Mouse (Mus musculus): ENCODE data around the gene Polm.
"Not testable (repeated sequence)": the region's sequence is repeated elsewhere in the genome, so short reads cannot be mapped to it uniquely, and the experiment has no call there.

The Polm gene

DNA sequence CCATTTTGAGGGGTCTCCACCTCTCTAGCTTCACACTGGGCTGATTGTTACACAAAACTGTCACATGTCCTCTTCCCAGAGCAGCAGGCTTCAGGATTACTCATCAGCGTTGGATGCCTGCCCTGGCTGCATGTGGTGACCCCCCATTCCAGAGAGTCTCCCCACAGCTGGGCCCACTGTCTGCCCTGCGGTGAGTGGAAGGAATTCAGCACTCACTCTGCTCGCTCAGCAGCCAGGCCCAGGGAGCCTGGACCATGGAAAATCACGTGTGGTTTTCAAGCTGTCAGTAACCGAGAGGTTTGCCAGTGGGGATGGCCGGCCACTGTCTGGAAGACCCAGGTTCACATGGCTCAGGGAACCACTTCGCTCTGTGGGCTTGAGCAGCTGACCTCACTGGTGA is 18.1 kb upstream of the Polm start:
- DNase-seq (ENCODE audit: low spot score in 2 of 2) = no peak

DNA sequence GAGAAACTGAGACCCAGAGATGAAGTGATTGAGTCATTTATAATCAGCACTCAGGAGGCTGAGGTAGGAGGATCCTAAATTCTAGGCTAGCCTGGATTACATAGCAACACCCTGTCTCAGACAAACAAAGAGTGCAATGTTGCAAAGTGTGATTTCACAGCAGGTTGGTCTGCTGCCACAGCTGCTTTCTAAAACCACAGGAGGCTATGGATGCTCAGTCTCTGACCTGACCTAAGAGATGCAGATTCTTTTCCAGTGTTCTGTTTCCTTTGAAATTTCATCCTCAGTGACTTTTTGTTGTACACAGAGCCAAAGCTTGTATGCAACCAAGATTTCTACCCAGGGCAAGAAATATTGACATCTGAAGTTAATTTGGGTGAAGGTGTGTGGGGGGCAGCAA is 17.7 kb upstream of the Polm start:
- no peak for DNase-seq (ENCODE audit: low spot score in 2 of 2)

DNA sequence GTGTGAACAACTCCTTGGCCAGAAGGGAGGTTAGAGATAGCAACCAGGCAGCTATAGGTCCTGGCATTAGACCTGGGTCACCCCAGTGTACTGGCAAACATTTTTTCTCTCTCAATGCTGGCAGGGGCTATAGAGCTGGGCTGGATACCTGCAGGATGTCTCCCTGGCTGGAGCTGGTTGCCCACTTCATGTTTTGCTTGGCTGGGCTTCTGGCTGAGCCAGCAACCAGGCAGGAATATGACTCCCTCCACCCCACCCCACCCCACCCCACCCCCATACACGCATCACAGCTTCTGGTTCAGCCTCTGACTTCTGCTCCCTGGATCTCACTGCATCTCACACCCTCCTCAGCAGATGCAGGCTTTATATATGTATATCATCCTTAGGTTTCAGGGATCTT is 14.5 kb upstream of the Polm start:
- DNase-seq (ENCODE audit: low spot score in 2 of 2) = no peak

DNA sequence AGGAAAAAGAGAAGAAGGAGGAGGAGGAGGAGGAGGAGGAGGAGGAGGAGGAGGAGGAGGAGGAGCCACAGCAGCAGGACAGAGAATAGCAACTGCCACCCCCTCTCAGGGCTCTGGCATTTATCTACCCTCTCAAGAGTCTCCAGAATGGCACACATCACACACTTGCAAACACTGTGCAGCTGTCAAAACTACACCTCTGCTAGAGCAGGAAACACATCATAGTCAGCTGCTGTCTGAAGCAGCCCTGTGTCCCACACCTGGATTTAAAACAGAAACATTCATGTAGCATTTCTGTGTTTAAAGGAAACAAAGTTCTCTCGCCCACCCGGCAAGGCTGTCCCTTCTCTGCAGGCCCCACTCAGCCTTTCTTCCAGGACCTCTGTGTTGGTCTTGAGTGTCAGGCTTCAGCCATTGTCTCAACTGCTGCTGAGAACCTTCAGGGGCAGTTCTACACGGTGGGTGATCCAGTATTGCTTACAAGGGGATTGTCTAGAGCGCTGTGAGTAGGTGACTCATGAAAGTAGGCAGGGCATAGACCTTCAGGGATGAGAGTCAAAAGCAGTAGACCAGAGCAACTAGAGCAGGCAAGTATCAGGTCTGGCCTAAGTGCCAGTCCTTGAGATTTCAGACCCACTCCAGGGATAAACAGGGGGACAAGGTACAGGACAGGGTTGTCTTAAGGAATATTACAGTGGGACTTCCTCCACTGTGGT is 13.4 kb upstream of the Polm start:
- DNase-seq (ENCODE audit: low spot score in 2 of 2) = no peak

DNA sequence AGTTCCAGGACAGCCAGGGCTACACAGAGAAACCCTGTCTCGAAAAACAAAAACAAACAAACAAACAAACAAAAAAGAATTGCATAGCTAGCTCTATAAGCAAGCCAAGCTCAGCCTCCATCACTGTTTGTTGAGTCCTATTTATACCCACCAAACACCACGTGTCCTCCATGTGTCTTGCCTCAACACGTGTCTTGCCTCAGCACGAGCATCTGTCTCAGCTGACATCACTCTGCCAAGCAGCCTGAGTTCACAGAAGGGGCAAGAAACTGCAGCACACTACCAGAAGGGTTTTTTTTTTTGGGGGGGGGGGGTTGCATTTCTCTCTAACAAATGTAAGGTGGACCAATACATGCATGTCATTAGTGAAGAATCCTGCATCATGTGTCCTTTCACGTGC is 12.6 kb upstream of the Polm start:
- DNase-seq (ENCODE audit: low spot score in 2 of 2) = no peak

DNA sequence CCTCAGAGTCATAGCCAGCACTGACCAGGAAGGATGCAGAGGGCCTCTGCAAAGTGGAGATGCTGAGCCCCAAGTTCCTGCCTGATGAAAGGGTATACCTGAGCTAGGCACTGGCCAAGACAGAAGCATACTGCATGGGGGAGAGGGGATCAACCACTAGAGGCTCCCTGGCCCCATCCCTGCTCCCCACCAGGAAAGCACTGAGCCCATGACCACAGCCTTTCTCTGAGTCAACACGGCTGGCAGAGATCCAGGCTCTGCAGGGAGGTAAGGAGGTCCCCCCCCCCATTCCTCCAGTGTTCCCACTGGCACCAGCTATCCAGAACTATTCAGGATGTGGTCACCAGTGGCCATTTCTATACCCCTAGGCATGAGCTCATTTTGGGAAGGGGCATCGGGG is 11.5 kb upstream of the Polm start:
- DNase-seq (ENCODE audit: low spot score in 2 of 2) = no peak

DNA sequence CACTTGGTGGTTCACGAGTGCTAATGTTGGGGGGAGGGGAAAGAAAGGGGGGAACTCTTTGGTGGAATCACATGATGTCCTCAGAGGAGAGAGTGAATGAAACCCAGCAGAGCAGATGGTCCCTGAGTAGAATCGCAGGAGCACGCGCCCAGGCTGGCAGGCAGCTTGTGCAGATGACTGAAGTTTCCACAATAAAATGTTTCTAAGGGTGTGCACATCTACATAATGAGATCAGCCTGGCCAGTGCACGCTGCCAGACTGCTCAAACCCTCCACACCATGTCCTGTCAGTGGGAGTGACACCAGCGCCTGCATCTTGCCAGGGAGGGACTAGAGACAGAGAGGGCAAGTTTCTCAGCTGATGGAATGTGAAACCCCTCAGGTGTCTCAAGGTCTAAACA is 10.9 kb upstream of the Polm start:
- no peak for DNase-seq (ENCODE audit: low spot score in 2 of 2)

DNA sequence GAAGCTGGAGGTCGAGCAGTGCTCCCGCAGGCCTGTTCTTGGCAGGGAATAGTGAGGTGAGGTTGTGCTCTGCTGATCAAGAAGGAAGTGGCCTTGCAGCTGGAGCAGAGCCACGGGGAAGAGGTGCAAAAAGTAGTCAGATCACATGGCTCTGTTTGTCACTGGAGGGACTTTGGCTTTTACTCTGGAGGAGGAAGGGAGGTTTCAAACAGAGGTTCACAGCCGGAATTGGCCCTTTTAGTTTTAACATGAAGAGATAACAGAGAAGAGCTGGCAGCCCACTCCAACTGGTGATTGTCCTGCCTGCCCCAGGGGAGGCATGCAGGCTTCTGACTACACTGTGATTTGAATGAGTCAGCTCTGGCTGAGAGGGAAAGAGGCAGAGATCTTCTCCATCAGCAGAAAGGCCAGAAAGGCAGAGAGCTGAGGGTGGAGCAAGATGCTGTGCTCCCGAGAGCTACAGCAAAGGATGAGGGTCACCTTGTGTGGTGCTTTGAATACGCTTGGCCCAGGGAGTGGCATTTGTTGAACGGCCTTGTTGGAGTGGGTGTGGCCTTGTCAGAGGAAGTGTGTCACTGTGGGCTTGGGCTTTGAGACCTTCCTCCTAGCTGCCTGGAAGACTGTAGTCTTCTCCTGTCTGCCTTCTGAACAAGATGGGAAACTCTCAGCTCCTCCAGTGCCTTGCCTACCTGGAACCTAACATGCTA is 9.0 kb upstream of the Polm start:
- peak; percentile 21 to 55 for DNase-seq (ENCODE audit: low spot score in 2 of 2)

DNA sequence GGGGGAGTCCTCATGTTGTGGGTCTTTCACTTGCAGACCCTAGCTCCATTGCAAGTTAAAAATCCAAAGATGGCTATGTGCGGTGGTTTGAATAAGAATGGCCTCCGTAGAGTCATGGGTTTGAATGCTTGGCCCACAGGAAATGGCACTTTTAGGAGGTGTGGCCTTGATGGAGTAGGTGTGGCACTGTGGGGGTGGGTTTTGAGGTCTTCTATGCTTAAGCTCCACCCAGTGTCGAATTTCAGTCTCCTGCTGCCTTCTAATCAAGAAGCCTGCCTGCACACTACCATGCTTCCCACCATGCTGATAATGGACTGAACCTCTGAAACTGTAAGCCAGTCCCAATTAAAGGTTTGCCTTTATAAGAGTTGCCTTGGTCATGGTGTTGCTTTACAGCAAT is 5.3 kb upstream of the Polm start:
- DNase-seq (ENCODE audit: low spot score in 2 of 2) = no peak

DNA sequence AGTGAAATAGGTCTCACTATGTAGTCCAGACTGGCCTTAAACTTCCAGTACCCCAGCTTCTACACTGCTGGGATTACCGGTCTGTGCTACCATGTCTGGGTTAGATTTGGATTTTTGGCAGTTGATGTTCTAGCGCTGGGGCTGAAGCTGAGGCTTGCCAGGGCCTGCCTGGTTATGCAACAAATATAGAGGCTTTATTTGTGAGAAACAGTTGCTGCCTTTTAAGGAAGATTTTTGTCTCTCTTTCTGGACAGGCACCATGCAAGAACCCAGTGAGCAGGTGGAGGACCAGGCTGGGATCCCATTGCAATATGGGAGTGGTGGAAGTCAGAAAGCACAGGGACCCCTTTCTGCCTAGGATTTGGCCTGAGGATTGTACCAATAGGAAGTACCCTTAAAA is 3.9 kb upstream of the Polm start:
- DNase-seq (ENCODE audit: low spot score in 2 of 2) = no peak

DNA sequence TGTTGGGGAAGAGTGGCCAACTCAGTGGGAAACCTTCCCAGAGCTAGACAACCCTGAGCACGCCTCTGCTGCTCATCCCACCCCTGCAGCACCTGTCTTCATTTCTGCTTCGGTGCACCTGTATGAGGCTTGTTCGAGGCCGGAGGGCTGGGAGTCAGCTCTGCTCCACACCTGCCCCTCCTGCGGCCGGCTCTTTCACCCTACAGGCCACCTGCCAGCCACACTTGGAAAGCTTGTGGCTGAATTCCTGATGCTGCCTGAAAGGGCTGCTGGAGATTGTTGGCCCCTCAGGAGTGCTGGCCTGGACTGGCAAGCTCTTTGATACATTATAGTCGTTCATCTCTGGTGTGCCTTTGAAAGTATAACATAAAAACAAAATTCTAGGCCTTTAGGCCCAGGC is 2.5 kb upstream of the Polm start:
- no peak for DNase-seq (ENCODE audit: low spot score in 2 of 2)

DNA sequence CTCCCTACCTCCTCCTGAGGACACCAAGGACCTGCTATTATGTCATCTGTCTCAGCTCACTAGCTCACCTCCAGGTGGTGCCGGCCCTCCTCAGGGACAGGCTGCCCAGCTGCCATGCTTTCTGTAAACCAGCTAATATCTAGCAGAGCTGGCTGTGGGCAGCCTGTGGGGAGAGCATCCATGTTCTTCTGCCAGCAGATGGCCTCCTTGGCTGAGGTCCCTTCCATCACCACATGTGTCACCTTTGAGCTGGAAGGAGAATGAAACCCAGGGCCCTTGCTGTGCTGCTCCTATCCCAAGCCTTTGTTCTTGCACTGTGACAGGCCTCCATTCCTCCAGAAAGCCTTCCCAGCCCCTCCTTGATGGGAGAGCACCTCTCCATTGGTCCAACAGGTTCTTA is 1.7 kb downstream of the Polm start:
- no peak for DNase-seq (ENCODE audit: low spot score in 2 of 2)

DNA sequence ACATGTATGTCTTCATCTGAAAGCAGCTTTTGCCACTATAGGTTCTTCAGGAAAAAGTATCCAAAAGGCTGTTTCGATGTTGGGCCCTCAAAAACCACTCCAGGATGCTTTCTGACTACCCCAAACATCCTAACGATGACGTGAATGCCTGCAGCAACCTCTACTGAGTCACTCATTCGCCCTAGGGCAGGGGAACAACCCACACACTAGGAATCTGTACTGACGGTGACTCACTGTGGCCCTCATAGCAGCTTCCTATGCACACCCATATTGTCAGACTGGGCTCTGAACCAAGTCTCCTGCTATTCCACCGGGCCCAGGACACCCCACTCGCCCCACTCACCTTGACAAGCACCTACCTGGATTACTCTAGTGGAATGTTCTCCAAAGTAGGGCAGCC is 2.8 kb downstream of the Polm start:
- DNase-seq (ENCODE audit: low spot score in 2 of 2) = no peak

DNA sequence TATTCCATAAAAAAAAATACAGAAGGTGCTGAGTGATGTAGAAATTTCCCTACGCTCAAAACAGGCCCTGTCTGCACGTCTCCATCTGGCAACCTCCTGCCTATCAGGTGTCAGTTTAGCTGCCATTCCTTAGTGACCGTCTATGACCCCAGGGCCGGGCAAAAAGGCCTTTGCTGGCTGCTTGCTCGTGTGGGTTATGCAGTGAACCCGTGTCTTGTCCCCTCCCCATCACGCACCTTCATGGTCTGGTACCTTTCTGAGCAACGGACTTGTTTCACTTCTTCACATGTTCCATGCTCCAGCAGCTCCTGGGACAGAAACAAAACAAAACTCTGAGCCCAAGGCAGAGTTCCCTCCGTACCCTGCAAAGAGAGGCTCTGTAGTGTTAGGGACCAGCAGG is 3.3 kb downstream of the Polm start:
- no peak for DNase-seq (ENCODE audit: low spot score in 2 of 2)

DNA sequence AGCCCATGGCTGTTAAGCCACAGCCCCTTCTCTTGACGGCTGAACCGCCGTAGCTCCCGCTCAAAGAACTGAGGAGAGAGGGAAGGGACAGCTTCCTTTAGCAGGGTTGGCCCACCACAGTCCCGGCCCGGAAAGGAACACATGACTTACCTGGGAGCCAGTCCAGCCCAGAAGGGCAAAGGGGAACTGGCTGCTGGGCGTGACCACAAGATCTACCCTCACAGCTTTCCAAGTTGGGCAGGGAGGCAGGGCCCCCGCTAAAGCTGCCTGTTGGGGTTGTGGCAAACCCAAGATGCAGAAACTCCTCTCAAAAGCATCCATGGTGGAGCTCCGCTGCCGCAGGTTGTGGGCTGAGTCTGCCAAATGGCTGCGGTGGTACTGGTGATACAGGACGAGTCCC is 8.5 kb downstream of the Polm start:
- DNase-seq (ENCODE audit: low spot score in 2 of 2) = no peak

DNA sequence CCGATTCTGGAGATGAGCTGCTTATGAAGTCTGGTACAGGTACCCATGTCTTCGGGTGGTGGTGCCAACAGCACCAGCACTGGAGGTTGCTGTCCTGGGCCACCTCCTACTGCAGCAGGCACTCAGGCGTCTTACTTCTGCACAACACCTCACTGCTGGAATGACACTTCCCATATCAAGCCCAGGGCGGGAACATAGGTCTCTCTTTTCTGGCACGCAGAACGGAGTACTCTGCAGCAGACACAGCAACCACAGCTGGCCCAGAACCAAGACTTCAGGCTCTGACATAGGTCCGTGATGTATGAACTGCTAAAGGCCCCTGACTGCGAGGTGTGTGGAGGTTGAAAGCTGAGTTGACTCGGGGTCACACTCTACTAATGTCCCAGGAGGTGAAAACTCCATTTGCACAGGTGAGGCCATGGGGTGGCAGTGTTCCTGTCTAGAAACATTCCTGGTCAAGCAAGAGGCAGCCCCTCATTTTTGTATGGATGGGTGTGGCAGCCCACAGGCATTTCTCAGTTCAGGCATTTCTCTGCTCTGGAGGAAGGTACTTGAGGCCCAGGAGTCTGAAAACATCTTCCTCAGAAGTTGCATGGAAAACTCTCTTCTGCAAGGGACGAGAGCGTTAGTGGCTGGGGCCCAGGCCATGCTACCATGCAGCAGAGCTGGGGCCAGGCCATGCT is 9.2 kb downstream of the Polm start:
- no peak for DNase-seq (ENCODE audit: low spot score in 2 of 2)

DNA sequence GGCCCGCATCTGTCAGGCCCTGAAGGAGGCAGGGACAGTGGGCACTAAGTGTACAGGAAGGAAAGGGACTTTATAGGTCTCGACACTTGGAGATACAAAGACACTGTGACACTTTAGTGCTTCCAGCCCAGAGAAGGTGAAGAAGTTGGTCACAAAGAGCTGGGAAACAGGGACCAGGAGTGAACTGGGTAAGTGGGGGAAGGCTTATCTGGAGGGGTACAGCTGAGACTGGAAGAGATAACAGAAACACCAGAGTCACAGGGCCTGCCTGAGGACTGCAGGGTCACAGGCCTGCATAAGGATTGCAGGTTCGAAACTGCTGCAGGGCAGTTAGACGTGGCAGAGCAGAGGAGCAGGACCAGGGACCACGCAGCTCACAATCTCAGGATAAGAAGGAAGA is 9.9 kb downstream of the Polm start:
- no peak for DNase-seq (ENCODE audit: low spot score in 2 of 2)

DNA sequence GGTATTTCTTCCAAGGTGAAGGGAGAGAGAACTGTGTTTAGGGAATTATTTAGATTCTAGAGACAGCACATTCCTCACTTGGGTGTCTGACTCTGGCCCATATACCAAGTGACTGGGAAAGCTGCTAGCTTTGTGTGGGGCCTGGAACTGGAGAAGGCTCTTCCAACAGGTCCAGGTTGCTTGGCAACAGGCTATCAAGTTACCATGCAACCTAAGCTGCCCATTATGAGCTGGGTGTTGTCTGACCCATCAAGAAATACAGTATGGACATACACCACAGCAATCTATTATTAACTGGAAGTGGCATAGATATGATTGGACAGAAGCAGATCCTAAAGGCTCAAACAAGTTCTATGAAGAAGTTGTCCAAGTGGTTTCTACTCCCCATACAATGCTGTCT is 12.4 kb downstream of the Polm start:
- no peak for DNase-seq (ENCODE audit: low spot score in 2 of 2)

DNA sequence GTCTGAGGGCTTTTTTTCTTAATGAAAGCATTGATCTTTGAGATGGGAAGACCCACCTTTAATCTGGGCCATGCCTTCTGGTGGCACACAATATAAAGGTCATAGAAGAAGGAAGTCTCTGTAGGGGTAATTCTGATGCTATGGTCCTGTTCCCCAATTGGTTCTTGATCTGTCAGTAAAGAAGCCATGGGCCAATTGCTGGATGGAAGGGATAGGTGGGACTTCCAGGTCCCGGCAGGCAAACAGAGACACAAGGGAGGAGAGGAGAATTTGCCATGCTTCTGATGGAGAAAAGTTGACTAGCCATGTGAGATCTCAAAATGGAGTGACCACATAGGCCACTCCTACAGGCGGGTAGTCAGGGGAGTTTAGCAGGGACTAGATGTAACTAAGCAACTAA is 18.6 kb downstream of the Polm start:
- no peak for DNase-seq (ENCODE audit: low spot score in 2 of 2)

DNA sequence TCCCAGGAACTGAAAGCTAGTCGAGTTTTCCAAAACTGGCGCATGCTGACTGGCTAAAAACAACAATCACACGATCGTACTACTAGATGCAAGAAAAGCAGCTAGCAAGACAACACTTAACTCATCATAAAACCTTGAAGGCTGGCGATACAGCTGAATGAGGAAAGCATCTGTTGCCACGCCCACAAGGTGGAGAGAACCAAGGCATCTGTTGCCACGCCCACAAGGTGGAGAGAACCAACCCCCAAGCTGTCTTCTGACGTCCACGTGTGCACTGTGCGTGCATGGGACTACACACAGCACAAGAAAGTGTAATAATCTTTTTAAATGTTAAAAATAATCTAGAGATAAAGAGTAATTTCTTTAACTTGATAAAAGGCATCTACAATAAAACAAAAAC is 24.4 kb downstream of the Polm start:
- no peak for DNase-seq (ENCODE audit: low spot score in 2 of 2)

DNA sequence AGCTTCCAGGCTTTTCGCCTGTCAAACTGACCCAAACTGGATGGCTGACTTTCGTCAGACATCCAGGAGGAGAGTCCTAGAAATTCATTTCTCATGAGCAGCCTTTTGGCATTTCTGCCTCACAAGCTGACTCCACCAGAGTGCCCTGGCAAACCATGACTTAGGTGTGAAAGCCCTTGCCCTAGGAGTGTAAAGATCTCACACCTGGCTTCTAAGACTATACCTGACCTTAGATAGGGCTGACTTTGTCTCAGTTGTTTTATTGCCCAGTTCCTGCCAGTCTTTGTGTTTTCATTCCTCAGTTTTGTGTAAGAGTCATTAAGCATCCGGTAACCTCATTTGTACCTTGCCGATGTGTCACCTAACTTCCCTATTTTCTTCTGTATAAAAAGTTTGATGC is 28.3 kb downstream of the Polm start:
- not testable (repeated sequence) for DNase-seq (ENCODE audit: low spot score in 2 of 2)

DNA sequence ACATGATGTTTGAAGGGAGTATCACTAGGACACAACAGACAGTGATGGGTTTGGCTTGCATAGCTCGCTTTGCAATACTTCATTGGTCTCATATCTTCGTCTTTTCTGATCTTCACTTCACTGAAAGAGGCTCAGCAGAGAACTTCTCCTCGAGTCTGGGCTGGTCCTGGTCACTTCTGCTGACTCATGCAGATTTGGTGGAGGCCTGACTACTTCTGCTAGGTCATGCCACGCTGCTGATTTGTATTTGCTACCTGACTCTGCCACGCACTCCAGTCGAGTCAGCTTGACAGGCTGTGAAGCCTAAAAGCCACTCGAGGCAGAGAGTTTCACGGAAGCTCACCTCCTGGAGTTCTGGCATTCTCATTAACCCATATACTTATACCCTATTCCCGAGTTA is 29.9 kb downstream of the Polm start:
- DNase-seq (ENCODE audit: low spot score in 2 of 2) = no peak

DNA sequence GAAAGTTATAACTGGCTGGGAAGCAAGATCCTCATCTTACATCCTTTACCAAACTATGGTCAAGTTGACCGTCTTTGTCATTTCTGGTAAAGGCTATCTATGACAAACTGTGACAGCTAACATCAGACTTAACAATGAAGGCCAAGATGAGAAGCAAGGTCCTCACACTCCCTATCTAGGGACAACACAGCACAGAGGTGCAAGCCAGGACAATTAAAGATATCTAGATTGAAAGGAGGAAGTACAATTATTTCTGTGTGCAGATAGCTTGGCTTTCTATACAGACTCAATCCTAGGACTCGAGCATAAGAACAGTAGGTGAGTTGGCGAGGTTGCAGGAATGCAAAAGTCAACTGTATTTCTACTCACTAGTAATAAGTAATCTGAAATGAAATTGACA is 32.1 kb downstream of the Polm start:
- DNase-seq (ENCODE audit: low spot score in 2 of 2) = no peak

Data from urinary bladder, adult 18-20 months (tissue).